Mouse (Mus musculus): Measurements from ENCODE around the gene Megf11.
A peak's percentile ranks its signal among the peaks of the same experiment; 100 is the strongest.

Megf11 gene

GRCm38 (mm10) chr9:64520747-64521283 lies 135.4 kb downstream of the Megf11 start:
- DNase-seq (ENCODE audit: low spot score), result peak; percentile 56

DNA sequence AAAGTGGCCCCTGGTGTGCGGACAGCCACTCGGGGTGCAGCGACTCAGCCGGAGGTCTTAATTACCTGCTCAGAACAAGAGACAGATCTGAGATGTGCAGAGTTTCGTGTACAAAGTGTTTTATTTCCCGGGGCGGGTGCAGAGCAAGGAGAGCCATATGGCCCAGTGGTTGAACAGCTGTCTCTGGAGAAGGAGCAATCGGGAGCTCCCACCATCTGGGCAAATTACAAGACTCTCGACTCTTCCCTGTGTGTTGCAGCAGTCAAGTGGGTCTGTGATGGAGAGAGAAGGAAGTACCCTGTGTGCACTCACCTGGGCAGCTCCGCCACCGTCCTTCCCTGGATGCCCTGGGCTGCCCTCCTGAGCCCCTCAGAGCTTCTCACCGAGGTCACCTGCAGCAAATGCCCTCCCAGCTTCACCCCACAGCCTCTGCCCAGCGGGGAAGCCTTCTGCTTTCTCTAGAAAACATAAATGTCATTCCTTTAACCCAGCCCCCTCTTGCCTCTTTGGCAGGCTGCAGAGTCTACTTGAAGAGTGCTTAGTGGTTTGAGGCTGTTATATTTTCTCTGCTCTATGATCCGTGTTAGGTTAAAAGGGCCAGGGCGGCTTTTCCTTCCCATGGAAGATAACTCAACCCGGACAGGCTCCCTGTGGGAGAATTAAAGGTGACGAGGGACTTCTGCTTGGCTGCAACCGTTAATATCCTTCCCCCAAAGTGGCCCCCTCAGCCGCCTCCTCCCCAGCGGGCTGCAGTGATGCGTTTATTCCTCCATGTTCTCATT lies 138.0 kb downstream of the Megf11 start:
- DNase-seq (ENCODE audit: low spot score), result no peak

DNA sequence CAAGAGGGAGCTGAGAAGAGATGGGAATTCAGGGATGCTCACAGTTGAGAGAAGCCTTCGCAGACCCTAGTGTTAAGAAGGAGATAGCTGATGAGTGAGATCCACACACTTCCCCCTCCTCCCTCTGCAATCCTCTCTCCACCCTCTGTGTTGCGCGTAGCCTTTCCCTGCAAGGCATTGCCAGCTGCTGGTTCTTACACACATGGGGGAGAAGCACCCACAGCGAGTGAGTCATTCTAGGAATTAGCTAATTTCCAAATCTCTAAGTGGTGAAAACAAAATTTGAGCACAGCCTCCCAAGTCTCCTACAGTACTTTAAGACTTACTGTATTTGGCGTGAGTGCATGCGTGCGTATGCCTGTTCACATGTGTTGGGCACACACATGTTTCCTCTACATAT lies 142.6 kb downstream of the Megf11 start:
- DNase-seq (ENCODE audit: low spot score), result no peak

GRCm38 (mm10) chr9:64528595-64528994 lies 143.2 kb downstream of the Megf11 start:
- DNase-seq (ENCODE audit: low spot score), result no peak

DNA sequence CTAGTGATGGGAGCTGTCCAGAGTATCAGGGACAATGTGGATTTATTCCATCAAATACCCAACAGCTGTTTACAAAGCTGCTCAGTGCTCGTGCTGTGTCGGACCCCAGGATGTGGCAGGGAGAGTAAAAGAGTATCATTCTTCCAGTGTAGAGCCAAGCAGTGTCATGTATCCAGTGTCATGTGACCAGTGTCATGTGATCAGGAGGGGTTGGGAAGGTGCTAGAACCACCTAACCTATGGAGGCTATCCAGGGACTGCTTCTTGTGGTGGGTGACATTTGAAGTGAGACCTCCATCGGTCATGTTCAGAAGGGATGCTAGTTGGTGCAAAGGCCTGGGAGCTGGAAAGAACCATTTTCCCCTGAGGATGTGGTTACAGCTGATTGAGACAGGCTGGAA lies 146.5 kb downstream of the Megf11 start:
- DNase-seq (ENCODE audit: low spot score), result no peak

- DNase-seq (ENCODE audit: low spot score), result peak; percentile 38
These were observed 147.4 kb downstream of the Megf11 start for GRCm38 (mm10) chr9:64532711-64533242.

DNA sequence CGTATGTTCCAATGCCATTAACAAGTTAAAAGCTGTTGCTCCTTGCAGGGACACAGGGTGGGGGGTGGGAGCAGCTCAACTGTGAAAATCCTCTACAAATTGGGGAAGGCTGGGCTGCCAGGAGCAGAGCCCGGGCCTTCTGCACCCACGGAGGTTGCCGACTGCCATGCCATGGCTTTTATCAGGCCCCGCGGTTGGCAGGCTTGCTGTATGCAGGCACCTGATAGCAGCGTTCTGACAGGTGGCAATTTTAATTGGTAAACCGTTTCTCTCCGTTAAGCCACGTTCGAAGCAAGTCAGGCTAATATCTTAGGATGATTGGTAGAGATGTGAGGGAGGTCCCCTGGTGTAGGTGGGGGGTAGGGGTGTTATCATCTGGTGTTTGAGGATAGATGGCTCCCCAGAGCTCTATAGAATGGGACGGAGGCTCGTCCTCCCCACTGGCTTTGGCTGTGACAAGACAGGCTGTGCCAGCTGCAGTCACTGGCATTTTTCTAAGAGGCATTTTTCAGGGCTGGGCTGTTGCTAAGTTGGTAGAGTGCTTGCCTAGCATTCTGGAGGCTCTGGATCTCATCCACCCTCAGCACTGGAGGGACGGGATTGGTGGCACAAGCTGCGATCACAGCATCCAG lies 148.2 kb downstream of the Megf11 start:
- DNase-seq (ENCODE audit: low spot score), result peak; percentile 45

GRCm38 (mm10) chr9:64534313-64534712 lies 148.9 kb downstream of the Megf11 start:
- no peak for DNase-seq (ENCODE audit: low spot score)

- no peak for DNase-seq (ENCODE audit: low spot score)
These were observed 149.6 kb downstream of the Megf11 start for GRCm38 (mm10) chr9:64534856-64535539.

DNA sequence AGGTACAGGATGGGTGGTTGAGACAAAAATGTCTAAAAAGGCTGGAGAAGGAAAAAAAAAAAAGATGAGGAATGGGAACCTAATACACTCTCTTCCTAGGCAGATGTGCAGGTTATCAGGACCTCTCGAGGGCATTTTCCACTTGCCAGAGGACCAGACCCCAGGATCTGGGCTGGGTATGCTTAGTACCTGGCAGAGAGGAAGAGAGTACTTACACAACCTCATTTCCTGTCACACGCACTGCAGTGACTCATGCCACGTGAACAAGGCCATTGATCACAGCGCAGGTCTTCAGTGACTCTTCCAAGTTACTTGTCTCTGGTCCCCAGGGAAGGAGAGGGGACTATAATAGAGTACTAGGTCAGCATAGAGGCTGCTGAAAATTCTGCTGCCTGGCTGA lies 152.4 kb downstream of the Megf11 start:
- DNase-seq (ENCODE audit: low spot score), result no peak

DNA sequence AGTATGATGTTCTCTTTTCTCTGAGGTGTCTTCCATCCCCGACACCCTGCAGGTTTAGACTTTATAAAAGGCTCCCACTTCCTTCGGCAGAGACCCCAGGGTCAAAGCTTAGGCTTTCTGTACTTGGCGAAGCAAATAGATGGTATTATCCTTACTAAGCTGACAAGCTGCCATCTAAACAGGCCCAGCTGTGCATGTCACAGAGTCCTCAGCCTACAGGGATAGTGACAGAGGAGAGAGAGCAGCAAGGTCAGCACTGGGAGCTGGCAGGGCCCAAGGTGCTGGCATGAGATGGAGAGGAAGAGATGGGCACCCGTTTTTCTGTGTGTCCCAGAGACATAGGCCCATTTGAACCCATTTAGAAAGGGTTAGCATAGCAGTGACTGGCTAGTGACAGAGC lies 156.8 kb downstream of the Megf11 start:
- DNase-seq (ENCODE audit: low spot score), result no peak

- DNase-seq (ENCODE audit: low spot score), result no peak
These were observed 157.7 kb downstream of the Megf11 start for GRCm38 (mm10) chr9:64543125-64543524.

DNA sequence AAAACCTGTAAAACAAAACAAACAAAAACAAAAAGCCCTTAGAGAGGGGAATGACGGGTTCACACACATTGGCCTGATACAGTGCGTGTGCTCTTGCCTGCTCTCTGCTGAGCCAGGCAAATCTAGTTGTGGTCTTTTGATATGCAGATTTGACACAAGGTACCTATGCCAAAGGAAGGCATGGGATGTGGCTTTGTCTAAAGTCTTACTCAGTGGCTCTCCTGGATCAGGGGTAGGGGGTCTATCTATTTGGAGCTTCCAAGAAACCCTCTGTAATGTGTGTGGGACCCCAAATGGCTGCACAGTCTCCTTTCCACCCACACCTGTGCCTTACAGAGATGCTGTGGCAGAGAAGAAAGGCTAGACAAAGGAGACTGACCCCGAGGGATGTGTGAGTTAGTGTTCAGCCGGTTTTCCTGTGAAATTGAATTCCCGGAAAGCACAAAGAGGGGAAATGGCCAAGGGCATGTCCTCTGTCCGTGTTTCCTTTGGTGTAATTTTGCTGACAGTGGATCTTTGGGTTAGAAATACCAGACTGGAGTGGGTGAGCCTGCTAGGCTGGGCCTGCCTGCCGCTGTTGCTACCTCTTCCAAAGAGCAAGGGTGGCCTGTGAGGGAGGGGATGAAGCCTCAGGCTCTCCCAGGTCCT lies 161.0 kb downstream of the Megf11 start:
- no peak for DNase-seq (ENCODE audit: low spot score)

GRCm38 (mm10) chr9:64548332-64548731 lies 162.9 kb downstream of the Megf11 start:
- DNase-seq (ENCODE audit: low spot score), result no peak

- DNase-seq (ENCODE audit: low spot score), result no peak
These were observed 165.9 kb downstream of the Megf11 start for GRCm38 (mm10) chr9:64551307-64551706.

DNA sequence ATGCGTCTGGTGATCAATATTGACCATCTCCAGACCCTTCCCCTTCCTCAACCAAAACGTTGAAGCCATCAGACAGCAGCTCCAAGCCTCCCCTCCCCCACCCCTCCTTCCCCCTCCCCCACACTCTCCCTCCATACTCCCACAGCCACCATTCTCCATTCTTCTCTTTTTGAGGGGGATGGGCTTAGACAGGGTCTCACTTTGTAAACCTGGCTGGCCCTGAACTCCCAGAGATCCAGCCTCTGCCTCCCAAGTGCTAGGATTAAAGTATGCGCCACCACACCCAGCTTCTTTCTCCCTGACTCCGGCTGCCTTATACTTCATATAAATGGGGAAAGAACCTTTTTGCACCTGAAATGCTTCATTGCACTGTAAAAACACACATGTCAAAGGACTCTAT lies 166.6 kb downstream of the Megf11 start:
- no peak for DNase-seq (ENCODE audit: low spot score)

DNA sequence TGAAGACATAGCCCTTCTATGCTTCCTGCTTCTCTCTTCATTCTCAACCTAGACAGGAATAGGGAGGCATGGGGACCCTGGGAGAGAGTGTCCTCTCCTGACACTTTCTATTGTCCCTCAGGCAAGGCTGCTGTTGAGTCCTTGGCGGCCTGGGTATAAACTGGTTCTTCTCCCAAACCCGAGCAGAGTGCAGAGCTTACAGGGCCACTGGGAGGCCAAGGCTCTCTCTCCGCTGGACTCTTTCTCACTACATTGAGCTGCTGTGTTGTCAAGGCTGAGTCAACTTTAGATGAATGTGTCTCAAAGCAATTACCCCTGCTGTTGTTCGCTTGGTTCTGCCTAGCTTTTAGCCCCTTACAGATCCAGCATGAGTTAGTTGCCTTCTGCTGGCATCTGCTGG lies 168.0 kb downstream of the Megf11 start:
- no peak for DNase-seq (ENCODE audit: low spot score)

DNA sequence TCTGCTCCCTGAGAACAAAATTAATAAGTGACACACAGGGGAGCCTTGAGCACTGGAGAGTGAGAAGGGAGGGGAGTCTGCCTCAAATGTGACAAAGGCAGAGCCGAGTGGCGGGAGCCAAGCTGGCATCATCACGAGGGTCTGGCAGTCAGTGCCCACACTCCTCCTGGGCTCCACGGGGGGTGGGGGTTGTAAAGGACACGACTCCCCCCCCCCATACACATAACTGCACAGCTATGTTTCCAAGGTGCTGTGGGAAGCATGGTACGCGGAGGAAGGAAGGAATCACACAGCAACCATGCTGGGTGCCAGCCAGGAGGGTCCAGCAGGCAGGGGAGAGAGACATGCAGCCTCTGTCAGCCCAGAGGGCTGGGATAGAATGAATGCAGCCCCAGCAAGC lies 170.2 kb downstream of the Megf11 start:
- DNase-seq (ENCODE audit: low spot score), result no peak

DNA sequence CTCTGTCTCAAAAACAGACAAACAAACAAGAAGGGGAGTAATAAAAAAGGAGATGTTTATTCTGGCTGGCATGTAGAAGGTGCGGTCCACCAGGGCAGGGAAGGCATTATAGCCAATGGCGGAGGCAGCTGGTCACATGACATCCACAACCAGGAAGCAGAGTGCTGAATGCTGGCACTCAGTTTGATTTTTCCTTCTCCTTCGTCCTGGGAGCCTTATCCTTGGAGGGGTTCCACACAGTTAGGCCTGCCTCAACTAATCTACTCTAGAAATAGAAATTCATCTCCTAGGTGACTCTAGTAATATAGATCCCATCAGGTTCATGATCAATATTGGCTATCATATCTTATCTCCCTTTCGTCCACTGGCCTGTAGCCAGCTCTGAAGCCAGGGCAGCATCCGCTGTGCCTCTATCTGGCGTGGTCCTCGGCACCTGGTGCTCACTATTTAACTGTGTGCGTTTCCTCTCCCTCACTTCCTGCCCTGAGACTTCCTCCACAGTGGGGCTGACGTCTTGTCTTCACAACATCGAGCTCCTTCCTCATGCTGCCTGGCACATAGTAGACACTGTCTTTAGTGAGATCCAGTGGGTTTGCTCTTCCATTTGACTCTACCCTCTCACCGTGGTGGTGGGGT lies 171.8 kb downstream of the Megf11 start:
- DNase-seq (ENCODE audit: low spot score), result no peak

DNA sequence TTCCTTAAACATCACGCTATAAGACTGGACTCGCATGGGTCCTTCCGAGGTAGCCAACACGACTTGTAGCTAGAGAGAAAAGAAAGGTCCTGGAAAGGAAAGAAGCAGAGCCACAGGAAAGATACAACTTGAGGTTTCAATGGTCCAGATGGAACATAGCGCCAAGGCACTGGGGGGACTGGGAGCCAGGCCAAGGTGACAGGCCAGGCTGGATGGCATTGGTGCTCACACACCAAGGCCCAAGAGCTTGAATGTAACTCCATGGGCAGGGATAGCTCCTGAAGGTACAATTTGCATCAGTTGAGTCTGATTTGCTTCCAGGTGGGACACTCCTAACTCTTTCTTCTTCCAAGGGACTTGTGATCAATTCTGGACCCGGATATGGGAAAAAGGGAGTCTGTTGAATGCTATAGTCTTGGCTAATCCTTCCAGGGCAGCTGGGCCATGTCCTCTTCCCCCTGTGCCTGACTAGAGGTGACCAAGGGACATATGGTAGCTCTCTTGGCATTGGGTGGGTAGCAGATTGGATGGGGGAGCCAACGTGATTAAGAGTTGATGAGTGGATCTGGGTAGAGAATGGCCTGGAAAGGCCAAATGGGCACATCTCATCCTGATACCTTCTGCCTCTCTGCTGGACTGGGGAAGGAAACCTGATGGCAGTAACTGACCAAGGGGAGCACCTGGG lies 172.6 kb downstream of the Megf11 start:
- DNase-seq (ENCODE audit: low spot score), result no peak

- DNase-seq (ENCODE audit: low spot score), result no peak
These were observed 178.9 kb downstream of the Megf11 start for GRCm38 (mm10) chr9:64564315-64564767.
